Mouse (Mus musculus) frontal cortex, adult (tissue): ENCODE results near the gene Cttn.

ENCODE experiments used
- ATAC-seq: cut with Nextera tagmentation; 2 replicates; pipeline ENCODE4 v1.9.2; 2017; ENCODE audit warnings: mild to moderate bottlenecking, moderate library complexity, mixed read lengths; ENCODE audit not compliant: low TSS enrichment

Gene Cttn

DNA sequence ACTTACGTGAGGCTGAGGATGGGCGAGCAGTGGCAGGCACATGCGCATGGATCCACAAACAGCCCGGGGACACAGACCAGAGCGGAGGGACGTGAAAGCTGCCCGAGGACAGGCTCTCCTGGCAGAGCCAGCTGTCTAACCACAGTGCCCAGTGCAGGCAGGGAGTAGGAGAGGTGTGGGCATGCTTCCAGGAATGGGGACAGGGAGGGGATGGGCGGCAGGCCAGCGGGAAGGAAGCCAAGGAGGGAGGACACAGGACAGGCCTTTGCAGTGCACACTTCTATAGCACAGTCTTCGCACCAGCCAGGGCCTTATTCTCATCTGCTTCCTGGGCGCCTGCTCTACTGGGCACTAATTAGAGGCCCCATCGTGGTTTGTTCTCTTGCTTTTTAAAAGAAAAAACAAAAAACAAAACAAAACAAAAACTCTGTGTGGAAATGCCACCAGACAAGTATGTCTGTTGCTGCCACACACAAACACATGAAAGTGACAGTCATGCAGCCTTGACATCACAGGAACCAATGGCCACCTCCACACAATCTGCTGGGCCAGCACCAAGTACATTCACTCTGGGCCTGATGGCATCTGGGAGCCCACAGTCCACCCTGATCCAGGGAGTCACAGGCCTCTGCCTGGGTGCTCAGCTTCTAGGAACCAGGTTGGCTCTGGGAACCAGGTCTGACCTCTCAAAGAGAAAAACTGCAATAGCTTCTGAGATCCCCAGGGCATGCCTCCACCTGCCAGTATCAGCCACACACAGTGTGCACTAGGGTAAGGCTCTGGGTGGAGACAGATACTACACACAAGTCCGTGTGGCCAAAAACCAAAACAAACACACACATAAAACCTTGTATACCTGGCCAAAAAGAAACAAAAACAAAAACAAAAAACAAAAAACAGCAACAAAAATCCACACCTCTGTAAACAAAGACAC lies 20.9 kb downstream of the Cttn start:
- ATAC-seq = peak; percentile 55; the same call in 1 of the 2 replicates

DNA sequence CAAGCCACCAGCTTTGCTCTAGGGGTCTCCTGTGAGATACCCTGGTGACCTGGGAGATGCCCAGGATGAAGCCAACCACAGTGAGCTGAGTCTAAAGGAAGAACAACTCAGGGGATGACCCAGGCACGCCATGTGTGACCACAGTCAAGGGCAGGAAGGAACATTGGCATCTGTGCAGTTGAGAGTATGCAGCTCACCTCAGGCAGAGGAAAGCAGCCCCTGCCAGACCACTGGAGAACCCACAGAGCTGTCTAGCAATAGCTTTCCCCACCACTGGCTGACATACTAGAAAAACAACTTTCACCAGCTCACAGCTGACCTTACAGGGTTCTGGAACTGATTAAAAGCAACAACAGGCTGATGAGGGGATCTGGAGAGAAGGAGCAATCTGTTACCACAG lies 22.6 kb downstream of the Cttn start:
- no peak for ATAC-seq

DNA sequence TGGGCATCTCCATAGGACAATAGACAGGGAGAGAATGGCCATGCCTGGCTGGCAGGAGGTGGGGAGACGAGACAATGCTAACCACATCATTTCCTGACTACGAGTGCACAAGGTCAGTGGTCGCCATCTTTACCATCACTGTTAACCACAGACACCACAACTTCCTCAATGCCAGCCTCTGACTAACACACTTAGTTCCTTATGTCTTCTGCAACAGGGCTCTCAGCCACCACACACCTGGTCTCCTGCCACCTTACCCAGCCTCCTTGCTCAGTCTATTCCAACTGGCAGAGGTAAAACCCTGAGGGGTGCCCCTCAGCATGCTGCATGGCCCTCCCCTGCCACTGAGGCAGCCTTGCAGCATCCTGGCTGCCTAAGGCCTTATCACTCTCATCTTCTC lies 23.7 kb downstream of the Cttn start:
- no peak for ATAC-seq

DNA sequence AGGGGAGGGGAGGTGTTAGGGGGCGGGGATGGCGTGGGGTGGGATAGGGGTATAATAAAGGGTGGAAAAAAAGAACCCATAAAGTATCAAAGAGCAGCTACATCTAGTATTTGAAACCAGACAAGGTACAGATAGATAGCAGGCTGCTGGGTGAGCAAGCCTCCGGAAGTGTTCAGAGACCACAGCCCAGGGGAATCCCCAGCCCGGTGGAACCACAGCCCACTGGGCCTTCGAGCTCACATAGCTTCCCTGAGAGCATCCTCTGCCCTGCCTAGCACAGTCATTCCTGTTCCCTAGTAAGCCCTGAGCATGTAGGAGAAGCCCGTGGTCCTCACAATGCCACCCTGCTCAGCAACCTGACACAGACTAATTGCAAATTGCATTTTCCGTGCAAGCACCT lies 26.0 kb downstream of the Cttn start:
- no peak for ATAC-seq

DNA sequence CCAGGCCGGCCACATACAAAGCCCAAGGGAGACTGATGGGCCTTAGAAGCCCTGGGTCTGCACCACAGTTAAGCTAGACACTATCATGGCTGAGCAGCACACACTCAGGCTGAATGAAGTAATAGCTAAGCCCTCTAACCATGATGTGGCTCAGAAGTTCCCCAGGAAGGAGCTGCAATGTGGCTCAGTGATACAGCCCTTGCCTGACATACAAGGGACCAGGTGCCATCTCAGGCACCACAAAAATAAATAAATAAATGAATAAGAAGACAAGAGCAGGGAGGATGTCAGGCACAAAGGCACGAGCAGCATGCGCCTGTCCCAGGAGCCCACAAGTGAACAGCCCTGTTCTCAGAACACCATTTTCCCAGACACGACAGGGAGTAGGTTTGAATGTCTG lies 28.8 kb downstream of the Cttn start:
- ATAC-seq = no peak

DNA sequence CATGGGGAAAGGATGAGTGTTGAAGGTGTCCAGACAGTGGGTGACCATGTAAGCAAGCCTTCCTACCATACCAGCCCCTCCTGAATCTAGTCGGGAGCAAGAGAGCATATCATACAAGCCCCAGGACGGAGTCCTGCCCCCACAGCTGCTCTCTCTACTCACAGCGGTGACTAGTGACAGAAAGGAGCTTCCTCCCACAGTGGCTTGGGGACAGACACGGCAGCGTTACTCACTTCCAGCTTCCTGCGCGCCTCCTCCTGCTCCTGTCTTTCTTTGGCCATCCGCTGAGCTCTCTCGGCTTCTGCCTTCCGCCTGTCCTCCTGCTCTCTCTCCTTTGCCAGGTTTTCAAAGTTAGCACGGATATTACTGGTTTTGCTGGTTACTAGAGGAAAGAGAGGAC lies 29.3 kb downstream of the Cttn start:
- ATAC-seq = peak; percentile 65; the same call in 1 of the 2 replicates

DNA sequence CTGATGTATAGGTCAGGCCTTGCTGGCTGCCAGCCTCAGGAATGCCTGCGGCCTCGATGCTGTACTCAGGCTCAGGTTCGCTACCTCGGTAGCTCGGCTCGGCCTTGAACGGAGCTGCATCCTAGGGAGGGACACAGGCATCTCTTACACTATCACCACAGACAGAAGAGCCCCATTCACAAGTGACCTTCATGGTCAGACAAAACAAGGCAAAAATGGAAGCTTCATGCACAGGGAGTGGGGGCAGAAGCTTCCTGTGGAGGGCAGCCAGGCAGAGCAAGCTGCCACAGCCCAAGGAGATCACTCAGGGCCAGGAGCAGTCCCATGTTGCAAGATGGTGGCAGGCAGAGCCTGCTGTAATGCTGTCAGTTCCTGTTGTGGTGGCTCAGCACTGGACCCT lies 32.0 kb downstream of the Cttn start:
- no peak for ATAC-seq

DNA sequence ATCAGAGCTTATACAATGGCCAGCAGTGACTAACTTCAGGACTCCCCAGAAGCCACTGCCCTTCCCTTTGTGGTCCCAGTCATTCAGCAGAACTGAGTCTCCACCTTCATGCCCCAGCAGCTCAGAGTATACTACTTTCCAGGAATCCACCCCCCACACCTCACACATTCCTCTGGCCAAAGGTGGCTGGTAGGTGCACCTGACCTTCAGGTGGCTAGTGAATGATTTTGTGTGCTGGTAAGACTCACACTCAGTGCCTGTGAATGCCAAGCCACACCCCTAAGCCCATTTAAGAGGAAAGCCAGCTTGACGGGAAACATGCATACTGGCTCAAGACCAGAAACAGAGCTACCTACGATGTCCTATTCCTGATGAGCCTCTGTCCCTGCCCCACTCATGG lies 37.9 kb downstream of the Cttn start:
- ATAC-seq = no peak

DNA sequence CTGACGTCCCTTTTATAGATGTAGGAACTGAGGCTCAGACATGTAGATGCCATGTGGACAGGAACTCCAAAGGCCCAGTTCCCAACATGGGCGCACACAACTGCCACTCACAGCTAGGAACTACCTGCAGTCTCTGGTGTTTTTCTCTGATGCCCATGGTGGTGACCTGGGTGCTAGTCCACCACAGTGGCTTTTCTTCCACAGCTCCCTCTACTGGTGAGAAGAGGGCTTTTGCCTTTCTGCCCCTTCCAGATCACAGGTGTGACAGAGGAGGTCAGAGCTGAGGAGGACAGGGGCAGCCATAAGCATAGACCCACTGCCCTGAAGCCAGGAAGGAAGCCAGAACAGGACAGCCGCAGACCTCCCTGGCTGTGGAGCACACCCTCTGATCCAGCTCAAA lies 43.3 kb downstream of the Cttn start:
- ATAC-seq = no peak

DNA sequence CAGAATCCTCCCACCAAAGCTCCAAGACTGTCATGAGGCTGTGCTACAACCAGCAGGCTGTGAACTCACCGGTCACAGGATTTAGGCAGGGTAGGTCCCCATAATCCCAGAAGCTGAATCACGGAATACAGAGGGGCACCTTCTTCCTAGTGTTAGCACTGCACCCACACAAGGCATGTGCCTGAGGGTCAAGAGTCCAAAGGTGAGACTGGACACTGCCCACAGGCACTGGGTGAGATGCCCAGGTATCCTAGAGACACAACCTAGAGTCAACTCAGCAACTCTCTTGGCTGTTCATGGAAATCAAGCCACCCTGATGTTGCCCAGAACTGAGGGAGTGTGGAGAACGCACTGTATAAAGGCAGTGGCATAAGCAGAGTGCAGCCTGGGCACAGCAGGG lies 44.2 kb downstream of the Cttn start:
- no peak for ATAC-seq

DNA sequence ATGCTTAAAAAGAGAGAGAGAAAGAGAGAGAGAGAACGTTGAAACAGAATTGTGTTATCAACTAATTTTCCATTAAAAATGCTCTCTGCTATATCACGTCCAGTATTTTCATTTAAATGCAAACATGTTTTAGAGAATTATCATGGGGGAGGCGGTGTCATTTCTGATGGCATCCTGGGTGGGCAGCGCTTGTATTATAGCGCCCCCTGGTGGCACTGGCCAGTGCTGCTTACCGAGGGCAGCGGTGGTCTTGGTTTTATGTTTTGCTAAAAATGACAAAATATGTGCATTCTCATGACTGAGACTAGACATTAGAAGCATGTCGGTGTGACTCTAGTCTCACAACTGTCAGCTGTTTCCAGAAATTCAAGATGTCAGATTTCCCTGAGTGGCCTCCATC lies 44.9 kb downstream of the Cttn start:
- peak; percentile 29; the same call in 1 of the 2 replicates for ATAC-seq

DNA sequence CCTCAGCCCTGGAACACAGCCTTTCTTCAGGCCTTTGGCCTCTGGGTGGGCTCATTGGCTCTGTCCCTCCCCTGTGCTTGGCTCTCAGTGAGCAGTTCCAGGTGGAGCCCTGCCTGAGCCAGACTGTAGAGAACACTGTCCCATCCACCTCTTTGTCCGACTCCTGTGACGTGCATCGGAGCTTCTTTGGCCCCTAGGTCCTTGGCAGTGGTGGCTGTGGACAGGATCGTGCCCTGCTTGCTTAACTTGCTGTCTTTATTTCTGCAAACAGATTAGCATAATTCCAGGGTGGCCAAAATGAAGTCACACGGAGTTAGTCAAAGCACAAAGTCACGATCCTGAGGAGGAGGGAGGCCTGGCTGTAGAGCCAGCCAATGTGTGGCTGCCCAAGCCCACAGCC lies 49.3 kb downstream of the Cttn start:
- no peak for ATAC-seq

DNA sequence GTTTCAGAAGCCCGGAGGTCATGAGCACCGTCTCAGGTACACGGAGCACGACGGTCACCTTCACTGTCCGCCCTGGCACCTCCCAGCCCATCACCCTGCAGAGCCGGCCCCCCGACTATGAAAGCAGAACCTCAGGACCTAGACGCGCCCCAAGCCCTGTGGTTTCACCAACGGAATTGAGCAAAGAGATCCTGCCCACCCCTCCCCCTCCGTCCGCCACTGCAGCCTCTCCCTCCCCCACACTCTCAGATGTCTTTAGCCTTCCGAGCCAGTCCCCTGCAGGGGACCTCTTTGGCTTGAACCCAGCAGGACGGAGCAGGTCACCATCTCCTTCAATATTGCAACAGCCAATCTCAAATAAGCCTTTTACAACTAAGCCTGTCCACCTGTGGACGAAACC lies 50.3 kb downstream of the Cttn start:
- ATAC-seq = no peak

DNA sequence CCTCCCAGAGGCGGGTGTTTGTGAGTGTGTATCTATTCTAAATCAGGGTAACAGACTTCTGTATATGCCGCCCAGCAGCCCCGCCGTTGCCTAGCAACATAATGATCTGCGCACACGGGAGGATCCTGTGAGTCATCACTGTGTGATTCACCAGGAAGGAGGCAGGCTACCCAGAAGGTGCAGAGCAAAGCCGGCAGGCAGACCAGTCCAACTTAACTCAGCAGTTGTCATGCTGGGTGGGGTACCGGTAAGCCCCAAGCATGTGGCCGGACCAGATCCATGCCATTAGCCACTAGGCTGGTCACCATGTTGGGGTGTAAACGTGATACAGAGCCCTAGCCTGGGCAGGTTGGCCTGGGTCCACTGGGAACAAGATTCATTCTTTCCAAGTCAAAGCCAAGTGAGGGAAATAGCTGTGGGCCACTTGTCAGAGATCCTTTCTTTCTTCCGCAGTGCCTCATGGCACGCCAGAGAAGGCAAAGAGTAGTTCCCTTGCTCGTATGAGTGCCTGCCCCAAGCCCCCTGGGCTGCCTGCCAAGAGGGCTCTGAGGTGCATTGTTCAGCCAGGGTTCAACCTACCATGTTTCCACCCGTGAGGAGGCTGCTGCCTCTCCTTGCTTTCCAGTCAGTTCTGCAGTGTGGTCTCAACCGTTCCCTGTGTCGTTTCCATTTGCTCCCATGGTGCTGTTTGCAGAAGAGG lies 53.0 kb downstream of the Cttn start:
- peak; percentile 82 for ATAC-seq

DNA sequence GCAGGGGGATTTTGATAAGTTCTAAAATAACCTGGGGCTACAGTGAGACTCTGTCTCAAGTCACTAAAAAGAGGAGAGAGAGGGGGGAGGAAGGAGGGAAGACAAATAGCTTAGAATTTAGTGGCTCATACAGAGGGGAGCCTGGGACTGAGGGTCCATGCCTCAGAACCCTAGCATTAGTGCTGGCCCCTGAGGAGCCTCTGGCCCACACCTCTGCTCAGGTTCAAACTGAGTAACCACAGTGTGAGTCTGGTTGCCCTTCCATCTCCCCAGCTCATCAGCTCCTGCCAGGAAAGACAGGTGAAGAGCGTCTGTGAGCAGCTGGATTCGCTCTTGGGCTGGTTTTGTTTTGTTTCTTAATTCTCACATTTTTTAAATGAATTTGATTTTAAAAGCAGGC lies 53.6 kb downstream of the Cttn start:
- no peak; the same call in 1 of the 2 replicates for ATAC-seq

DNA sequence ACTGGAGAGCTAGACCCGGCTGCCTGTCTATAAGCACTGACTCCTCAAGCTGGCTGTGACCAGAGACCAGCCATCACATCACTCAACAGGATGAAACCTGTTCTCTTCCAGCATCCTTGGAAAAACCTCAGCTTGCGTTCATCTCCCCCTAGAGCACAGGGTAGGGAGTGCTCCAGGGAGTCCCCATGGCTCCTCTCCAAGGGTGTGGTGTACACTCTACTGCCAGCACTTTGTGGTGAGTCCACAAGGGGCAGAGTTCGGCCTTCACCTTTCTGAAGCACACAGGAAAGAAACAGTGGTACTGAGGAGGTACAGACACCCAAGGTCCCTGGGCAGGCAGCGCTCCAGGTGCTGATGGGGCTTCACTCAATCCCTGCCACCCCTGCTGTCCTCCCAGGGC lies 55.0 kb downstream of the Cttn start:
- 0 out of 2 replicates have a peak, but pooled peaks have one; percentile 7 for ATAC-seq

DNA sequence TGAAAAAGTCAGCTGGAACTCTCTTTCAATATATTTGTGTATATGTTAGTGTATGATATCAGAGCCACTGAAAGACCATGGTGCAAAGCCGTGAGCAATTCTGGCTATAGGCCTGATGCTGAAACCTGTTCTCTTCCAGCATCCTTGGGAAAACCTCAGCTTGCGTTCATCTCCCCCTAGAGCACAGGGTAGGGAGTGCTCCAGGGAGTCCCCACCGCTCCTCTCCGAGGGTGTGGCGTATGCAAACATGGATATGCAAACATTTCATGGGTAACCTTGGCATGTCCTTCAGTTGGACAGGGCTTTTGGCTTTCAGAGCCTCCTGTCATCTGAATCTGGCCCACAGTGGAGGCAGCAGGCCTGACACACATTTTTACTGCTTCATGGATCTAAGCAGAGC lies 56.2 kb downstream of the Cttn start:
- ATAC-seq = peak; percentile 31; the same call in 1 of the 2 replicates

DNA sequence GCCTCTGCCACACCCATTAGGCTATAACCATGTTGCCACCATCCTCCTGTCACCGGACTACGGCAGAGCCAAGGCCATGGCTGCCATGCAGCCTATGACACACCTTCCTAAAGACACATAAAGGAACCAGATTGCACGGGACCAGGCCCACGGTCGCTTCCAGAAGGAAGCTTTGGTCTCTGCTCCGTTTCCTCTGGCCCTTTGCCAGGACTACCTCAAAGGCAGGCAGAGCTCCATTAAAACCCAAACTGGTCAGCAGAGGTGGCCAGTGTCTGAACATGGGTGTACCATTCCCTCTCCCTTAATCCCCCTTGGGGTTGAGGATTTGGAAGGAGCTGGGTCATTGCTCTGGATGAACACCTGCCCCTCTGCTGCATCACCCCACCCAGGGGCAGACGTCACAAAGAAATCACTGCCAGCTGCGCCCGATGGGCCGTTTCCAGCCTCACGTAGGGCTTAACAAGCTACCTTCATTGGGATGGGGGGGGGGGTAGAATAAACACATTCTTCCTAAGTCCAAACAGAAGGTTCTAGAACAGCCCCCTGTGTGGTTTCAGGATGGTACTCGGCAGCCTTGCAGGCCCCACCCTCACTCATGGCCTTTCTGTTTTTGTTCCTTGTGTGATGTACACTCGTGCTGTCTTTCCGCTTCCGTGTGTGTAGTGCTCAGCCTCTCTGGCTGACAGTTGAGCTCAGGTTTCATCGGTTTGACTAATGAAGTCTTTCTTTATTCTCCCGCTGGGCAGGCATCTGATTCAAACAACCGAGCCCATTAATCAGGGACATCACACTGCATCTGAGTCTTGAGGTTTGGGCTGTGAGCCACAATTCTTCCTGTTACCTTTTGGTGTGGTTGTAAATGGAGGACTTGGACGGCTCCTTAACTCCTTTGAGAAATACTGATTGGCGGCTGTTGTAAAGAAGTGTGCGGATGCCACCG lies 58.6 kb downstream of the Cttn start:
- no peak for ATAC-seq

DNA sequence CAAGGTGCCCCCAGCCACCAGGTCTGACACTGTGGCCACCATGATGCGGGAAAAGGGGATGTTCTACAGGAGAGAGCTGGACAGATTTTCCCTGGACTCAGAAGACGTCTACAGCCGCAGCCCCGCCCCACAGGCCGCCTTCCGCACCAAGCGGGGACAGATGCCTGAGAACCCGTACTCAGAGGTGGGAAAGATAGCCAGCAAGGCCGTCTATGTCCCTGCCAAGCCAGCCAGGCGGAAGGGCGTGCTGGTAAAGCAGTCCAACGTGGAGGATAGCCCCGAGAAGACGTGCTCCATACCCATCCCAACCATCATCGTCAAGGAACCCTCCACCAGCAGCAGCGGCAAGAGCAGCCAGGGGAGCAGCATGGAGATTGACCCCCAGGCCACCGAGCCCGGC lies 61.1 kb downstream of the Cttn start:
- no peak for ATAC-seq

DNA sequence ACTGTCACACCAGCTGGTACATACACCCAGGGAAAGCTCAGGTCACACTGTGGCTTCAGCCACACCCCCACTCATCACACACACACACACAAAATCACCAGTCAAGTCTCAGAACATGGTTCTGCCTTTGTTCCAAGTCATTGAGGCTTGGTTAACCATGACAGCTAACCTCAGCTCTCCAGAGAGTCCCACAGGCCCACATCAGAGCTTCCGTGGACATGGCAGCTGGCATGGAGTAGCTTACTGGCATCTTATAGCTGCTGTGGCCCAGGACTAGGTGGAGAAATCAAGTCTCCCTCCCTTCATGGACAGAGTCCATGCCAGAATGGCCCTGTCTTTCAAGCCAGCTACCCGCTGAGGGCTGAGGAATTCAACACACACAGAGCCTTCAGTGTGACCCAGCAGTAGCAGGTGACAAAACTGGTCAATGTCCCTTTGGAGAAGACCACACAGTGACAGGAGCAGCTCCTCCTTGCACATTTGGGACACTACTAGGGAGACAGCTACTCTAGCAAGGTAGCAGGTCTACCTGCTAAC lies 62.3 kb downstream of the Cttn start:
- ATAC-seq = no peak

DNA sequence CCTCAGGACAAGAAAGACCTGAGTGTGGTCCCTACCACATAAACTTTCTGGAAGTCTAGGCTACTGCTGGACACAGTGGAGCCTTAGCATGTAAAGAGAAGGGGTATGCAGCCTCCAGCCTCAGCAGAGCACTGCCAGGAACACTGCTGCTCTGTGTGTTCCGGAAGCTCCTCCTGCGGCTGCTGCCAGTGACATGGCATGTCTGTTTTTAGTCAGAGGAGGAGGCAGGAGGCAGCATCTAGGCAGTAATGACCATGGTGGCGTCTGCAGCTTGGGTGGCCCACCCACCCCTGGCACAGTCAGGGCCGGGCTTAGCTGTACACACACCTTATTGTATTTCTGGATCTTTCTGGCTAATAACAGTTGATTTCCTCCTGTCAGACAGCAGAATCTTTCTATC lies 63.1 kb downstream of the Cttn start:
- peak; percentile 84 for ATAC-seq

DNA sequence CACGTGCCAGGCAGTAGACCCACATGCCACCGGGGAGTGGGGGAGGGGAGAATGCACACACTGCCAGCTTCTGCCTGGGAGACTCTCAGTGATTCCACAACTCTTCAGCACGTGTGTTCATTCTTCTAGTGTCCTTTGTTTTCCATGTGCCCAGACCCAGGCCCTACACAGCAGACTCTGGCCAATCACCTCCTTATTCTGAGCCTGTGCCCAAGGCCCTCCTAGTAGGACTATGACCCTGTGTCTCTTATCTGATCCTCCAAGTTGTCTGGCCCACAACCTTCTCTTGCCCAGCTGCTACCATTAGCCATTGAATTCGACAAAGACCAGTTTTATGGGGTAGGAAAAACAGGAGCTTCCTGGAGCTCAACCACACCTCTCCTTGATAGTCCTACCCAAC lies 68.3 kb downstream of the Cttn start:
- ATAC-seq = no peak
